Mouse (Mus musculus): Measurements from ENCODE around the gene Dbp.

DNA sequence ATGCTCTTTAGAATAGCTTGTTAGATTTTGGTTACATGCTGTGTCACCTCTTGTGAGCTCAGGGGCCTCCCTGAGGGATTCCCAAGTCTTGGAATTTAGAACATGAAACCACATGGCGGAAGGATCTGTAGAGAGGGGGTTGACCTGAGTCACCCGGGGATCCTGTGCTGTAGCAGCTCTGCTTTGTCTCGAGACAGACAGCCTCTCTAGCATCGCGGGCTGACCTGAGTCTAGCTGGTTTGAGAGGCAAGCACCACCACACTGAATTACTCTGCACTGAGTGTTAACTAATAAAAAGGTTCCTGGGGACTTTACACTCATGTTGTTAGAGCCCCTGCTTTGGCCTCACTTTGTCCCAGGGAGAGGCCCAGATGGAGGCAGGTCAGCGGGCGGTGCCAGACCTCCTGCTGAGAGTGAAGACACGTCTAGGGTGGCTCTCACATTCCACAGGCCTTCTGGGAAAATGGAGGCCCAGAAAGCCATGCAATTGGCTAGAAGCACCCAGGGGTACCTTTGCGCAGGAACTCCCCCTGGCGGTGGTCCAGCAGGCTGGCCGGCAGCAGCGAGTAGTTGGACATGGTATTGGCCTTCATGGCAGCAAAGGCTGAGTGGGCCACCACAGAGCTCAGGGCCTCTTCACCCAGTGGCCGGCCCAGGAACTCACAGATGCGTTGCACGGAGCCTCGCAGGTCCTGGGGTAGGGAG, 26.0 kb downstream of the Dbp start:
- TF ChIP-seq CTCF (IDR thresholded peaks at IDR 0.05 in 2 of 3, conservative IDR thresholded peaks at IDR 0.05 in 1 of 3; ENCODE audit: control insufficient read depth in 1 of 3, insufficient read depth in 1 of 3, low read depth in 2 of 3, low read length in 3 of 3, poor library complexity in 1 of 3, severe bottlenecking in 1 of 3) (peak; percentile 58 to 75 (median 61)), GATA1 (IDR thresholded peaks at IDR 0.05; ENCODE audit: low read depth, low read length) (no peak), MAX (IDR thresholded peaks at IDR 0.05; ENCODE audit: low read length) (no peak)
